Mouse (Mus musculus): ENCODE measurements around the gene Fgr. TPM values are rescaled to one million over a fixed set of nuclear protein-coding genes. Genes with fewer than 3 reads are reported as not detected.
"Not testable (repeated sequence)": the region's sequence is repeated elsewhere in the genome, so short reads cannot be mapped to it uniquely, and the experiment has no call there.

The Fgr gene
- polyA plus RNA-seq, 1 experiment from 2014 or later: 0.45 TPM

DNA sequence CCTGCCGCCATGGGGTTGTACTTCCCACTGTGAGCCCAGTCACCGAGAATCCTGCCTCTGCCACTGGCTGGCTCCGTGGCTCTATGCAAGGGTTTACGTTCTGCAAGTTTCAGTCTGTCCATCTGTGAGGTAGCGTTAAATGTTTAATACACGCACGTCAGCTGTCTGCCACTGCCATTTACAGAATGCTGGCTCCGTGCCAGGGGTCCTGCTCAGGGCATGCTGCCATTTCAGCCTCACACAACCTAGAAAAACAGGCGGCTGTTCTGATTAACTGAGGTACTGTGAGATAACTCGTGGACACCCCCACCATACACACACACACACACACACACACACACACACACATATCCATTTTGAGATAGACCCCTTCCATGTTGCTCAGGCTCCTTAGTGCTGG, 29.0 kb downstream of the Fgr start:
- H3K9me3 ChIP-seq (ENCODE audit: control insufficient read depth, low read length): no peaks in the 10 kb centered on the region
- H3K9ac ChIP-seq (ENCODE audit: low read depth, low read length): no peak overlapping the region
- H3K4me3 ChIP-seq (ENCODE audit: low read length): no peak overlapping the region
- peaks cover 6% of the 10 kb centered on the region for H3K4me1 ChIP-seq (ENCODE audit: control insufficient read depth, insufficient read depth, low read length)
- ATAC-seq (ENCODE audit: low FRiP score, low TSS enrichment): no peak
- no peak overlapping the region for H3K27ac ChIP-seq (ENCODE audit: low read depth, low read length)
- no peaks in the 10 kb centered on the region for H3K27me3 ChIP-seq (ENCODE audit: control insufficient read depth, insufficient read depth, low read length)
- no peak overlapping the region for H3K4me2 ChIP-seq (replicated peaks; ENCODE audit: low read depth, low read length)
- no peaks in the 10 kb centered on the region for H3K36me3 ChIP-seq (ENCODE audit: control insufficient read depth, insufficient read depth, low read length)
- 48% methylated on average over 10 of the region's 10 CpGs for WGBS

DNA sequence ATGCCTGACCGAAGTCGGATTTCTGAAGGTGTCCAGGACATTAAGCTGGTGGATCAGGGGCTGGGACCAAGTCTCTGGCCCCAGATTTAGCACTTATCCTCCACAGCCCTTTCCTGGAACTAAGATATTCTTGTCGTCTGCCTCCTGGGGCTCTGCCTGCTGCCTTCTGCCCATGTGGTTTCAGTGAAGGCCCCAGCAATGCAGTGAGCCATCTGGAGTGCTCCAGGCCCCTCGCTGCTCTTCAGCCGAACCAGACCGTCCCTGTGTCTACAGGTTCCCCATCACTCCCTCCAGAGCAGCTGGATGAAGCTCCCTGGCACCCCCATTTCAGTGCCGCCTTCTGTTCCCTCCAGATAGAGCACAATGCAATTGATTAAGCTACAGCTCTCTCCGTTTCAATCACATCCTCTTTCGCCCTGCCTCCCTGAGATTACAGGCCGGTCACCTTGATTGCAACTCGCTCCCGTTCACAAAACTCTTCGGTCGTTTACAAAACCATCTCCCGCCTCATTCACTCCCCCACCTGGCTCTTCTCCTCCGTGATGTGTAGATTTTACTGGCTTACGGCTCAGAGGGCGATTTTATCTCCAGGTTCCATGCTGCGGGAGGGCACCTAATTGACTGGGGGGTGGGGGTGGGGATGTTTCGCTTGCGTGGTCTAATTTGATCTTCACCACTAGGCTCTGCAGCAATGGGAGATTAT, 29.6 kb downstream of the Fgr start:
- Histone ChIP-seq H3K4me2 (replicated peaks; ENCODE audit: low read depth, low read length) (no peak overlapping the region), H3K36me3 (ENCODE audit: control insufficient read depth, insufficient read depth, low read length) (no peaks in the 10 kb centered on the region), H3K9me3 (ENCODE audit: control insufficient read depth, low read length) (no peaks in the 10 kb centered on the region), H3K27me3 (ENCODE audit: control insufficient read depth, insufficient read depth, low read length) (no peaks in the 10 kb centered on the region), H3K4me1 (ENCODE audit: control insufficient read depth, insufficient read depth, low read length) (peaks cover 11% of the 10 kb centered on the region), H3K4me3 (ENCODE audit: low read length) (no peak overlapping the region), H3K27ac (ENCODE audit: low read depth, low read length) (no peak overlapping the region), H3K9ac (ENCODE audit: low read depth, low read length) (no peak overlapping the region)
- ATAC-seq (ENCODE audit: low FRiP score, low TSS enrichment): no peak
- 38% methylated on average over 21 of the region's 21 CpGs for WGBS

DNA sequence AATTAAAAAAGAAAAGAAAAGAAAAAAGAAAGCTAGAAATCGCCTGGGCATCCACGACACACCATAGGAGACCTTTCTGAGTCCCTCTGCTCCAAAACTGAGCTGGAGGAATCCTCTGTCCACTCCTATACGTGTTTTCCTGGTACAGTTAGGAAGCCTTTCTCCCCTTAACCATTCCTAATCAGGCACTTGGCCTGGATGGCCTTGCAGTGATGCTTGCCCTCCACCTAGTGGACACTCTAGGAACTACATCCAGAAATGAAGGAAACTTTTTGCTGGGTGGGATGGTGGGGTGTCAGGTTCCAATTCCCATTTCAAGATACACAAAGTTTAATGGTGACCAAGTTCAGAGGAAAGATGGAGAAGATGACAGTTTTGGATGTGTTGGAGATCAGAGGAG, 31.3 kb downstream of the Fgr start:
- Histone ChIP-seq H3K9ac (ENCODE audit: low read depth, low read length) (no peak overlapping the region), H3K4me1 (ENCODE audit: control insufficient read depth, insufficient read depth, low read length) (peaks cover 11% of the 10 kb centered on the region), H3K27me3 (ENCODE audit: control insufficient read depth, insufficient read depth, low read length) (no peaks in the 10 kb centered on the region), H3K36me3 (ENCODE audit: control insufficient read depth, insufficient read depth, low read length) (no peaks in the 10 kb centered on the region), H3K9me3 (ENCODE audit: control insufficient read depth, low read length) (no peaks in the 10 kb centered on the region), H3K27ac (ENCODE audit: low read depth, low read length) (no peak overlapping the region), H3K4me2 (replicated peaks; ENCODE audit: low read depth, low read length) (no peak overlapping the region), H3K4me3 (ENCODE audit: low read length) (no peak overlapping the region)
- ATAC-seq (ENCODE audit: low FRiP score, low TSS enrichment): peak; percentile 34; the same call in 1 of the 2 replicates
- 7% methylated on average over 3 of the region's 3 CpGs for WGBS

DNA sequence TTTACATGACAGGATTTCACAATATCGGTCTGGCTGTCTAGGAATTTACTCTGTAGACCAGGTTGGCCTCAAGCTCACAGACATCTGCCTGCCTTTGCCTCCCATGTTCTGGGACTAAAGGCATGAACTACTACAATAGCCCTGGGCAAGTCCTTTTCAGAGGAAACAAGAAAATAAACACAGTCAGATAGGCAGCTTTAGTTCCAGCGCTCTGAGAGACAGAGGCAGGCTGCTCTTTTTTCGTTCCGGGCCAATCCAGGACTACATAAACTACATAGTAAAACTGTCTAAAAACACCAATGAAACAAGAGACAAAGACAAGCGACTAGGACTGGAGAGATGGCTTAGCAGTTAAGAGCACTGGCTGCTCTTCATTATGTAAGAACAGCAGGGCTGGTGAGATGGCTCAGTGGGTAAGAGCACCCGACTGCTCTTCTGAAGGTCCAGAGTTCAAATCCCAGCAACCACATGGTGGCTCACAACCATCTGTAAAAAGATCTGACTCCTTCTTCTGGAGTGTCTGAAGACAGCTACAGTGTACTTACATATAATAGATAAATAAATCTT, 32.1 kb downstream of the Fgr start:
- WGBS: 32% methylated on average over 6 of the region's 6 CpGs
- H3K4me2 ChIP-seq (replicated peaks; ENCODE audit: low read depth, low read length); ATAC-seq (ENCODE audit: low FRiP score, low TSS enrichment); H3K27ac ChIP-seq (ENCODE audit: low read depth, low read length); H3K27me3 ChIP-seq (ENCODE audit: control insufficient read depth, insufficient read depth, low read length); H3K4me3 ChIP-seq (ENCODE audit: low read length); H3K9ac ChIP-seq (ENCODE audit: low read depth, low read length); H3K9me3 ChIP-seq (ENCODE audit: control insufficient read depth, low read length); H3K36me3 ChIP-seq (ENCODE audit: control insufficient read depth, insufficient read depth, low read length): not testable (repeated sequence)
- H3K4me1 ChIP-seq (ENCODE audit: control insufficient read depth, insufficient read depth, low read length): peaks cover 14% of the 10 kb centered on the region

DNA sequence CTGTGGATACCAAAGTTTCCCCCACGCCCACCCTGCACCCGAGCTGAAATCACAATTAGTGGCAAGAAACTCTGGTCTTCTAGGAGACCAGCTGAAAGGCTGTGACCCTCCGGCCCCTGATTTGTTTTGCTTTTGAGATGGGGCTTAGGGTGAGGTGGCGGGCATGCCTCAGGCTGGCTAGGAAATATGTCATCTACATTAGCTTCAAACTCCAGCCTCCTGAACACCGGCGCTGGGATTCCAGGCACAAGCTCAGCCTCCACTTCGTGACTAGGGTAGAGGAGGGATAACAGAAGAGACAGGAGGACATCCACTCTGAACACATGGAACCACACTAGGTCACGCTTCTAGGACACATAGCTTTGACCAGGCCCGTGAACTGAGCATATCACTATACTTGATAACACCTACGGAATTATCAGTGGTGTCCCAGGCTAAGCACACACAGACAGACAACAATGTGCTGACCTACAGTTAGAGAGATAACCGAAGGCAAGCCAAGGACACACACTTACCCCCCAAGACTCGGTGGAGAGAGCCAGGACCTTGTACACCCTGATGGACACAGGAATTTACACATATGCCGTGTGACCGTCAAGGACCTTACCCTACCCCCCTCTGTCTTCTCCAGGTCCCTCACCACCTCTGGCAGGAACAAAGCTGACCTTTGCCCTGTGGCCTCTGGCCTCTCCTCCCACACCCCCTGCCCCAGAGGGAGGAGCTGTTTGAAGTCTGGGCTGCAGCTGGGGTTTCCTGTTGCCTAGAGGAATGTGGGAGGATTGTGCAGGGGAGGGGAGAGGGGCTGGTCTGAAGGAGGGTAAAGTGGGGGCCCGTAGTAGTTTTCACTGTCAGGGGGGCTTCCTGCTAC, 33.9 kb downstream of the Fgr start:
- H3K27ac ChIP-seq (ENCODE audit: low read depth, low read length): peak overlapping the region; percentile 37; the same call in 1 of the 2 replicates
- H3K9me3 ChIP-seq (ENCODE audit: control insufficient read depth, low read length): no peaks in the 10 kb centered on the region
- H3K27me3 ChIP-seq (ENCODE audit: control insufficient read depth, insufficient read depth, low read length): no peaks in the 10 kb centered on the region
- H3K4me3 ChIP-seq (ENCODE audit: low read length): no peak overlapping the region
- no peaks in the 10 kb centered on the region for H3K36me3 ChIP-seq (ENCODE audit: control insufficient read depth, insufficient read depth, low read length)
- ATAC-seq (ENCODE audit: low FRiP score, low TSS enrichment): no peak
- peaks cover 14% of the 10 kb centered on the region for H3K4me1 ChIP-seq (ENCODE audit: control insufficient read depth, insufficient read depth, low read length)
- H3K9ac ChIP-seq (ENCODE audit: low read depth, low read length): no peak overlapping the region
- 13% methylated on average over 15 of the region's 15 CpGs for WGBS
- H3K4me2 ChIP-seq (replicated peaks; ENCODE audit: low read depth, low read length): no peak overlapping the region

DNA sequence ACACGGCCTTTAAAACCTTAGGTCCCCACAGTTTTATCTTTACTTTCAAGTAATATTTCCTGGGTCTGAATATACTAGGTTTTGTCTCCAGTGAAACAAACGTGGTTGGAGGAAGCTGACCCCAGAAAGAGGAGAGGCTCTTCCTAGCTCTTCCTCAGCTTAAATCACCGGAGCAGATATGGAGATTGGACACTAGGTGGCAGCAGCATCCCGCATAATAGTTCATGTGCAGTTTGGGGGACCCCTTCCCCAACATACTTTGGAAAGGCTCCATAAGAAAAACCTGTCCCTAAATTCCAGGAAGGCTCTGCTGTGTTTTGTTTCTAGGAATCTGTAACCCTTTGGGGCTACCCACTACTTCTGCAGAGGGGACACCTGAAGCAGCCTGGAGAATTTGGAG, 35.2 kb downstream of the Fgr start:
- WGBS: 3% methylated on average over 4 of the region's 4 CpGs
- H3K9me3 ChIP-seq (ENCODE audit: control insufficient read depth, low read length): no peaks in the 10 kb centered on the region

DNA sequence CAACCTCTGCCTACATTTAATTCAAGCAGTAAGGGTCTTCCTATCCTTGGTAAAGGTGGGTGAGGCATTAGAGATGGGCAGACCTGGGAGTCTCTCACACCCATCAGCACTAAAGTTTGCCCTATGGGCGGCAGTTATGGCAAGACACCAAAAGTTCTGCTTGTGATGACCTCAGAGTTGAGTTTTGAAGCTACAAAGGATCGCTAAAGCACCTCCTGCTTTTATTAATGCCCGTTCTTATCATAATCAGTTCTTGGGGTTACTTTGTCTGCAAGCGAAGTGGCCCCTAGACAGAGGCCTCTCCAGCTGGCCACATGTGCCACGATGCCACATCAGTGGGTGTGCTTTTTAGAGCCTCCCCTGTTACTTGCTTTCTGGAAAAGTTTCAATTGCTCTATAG, 35.8 kb downstream of the Fgr start:
- WGBS: 69% methylated on average over 5 of the region's 5 CpGs
- H3K9me3 ChIP-seq (ENCODE audit: control insufficient read depth, low read length): no peaks in the 10 kb centered on the region

More for the DNA sequence above, 35.2 kb downstream of the Fgr start:
- no peak overlapping the region for H3K27ac ChIP-seq (ENCODE audit: low read depth, low read length)
- no peaks in the 10 kb centered on the region for H3K36me3 ChIP-seq (ENCODE audit: control insufficient read depth, insufficient read depth, low read length)
- H3K4me1 ChIP-seq (ENCODE audit: control insufficient read depth, insufficient read depth, low read length): peaks cover 26% of the 10 kb centered on the region
- no peak overlapping the region for H3K4me3 ChIP-seq (ENCODE audit: low read length)
- no peak overlapping the region for H3K4me2 ChIP-seq (replicated peaks; ENCODE audit: low read depth, low read length)
- ATAC-seq (ENCODE audit: low FRiP score, low TSS enrichment): no peak
- H3K27me3 ChIP-seq (ENCODE audit: control insufficient read depth, insufficient read depth, low read length): no peaks in the 10 kb centered on the region
- no peak overlapping the region for H3K9ac ChIP-seq (ENCODE audit: low read depth, low read length)

DNA sequence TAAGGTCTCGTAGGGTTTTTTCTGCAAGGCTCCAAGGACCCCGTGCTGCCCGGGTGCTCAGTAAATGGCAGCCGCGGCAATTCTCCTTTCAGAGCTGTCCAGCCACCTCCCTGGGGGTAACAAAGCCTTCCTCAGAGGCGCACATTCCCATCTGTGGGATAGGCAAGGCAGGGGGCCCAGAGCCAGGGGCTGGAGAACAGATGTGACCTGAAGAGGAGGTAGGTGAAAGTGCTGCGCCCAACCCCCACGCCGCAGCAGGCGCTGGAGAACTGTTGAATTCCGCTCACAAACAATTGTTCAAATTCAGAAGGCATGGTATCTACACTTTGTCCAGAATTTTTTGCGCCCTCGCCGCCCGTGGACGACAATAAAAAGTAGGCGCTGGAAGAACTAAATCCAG, 36.7 kb downstream of the Fgr start:
- Histone ChIP-seq H3K4me2 (replicated peaks; ENCODE audit: low read depth, low read length) (peak overlapping the region; percentile 88), H3K27me3 (ENCODE audit: control insufficient read depth, insufficient read depth, low read length) (no peaks in the 10 kb centered on the region), H3K4me3 (ENCODE audit: low read length) (peak overlapping the region; percentile 98), H3K9me3 (ENCODE audit: control insufficient read depth, low read length) (no peaks in the 10 kb centered on the region), H3K36me3 (ENCODE audit: control insufficient read depth, insufficient read depth, low read length) (no peaks in the 10 kb centered on the region), H3K9ac (ENCODE audit: low read depth, low read length) (no peak overlapping the region), H3K4me1 (ENCODE audit: control insufficient read depth, insufficient read depth, low read length) (peaks cover 41% of the 10 kb centered on the region), H3K27ac (ENCODE audit: low read depth, low read length) (peak overlapping the region; percentile 98; the same call in 1 of the 2 replicates)
- ATAC-seq (ENCODE audit: low FRiP score, low TSS enrichment): no peak
- WGBS: 2% methylated on average over 17 of the region's 17 CpGs

More for the DNA sequence above, 35.8 kb downstream of the Fgr start:
- H3K4me2 ChIP-seq (replicated peaks; ENCODE audit: low read depth, low read length): no peak overlapping the region
- no peak for ATAC-seq (ENCODE audit: low FRiP score, low TSS enrichment)
- no peaks in the 10 kb centered on the region for H3K36me3 ChIP-seq (ENCODE audit: control insufficient read depth, insufficient read depth, low read length)
- H3K9ac ChIP-seq (ENCODE audit: low read depth, low read length): no peak overlapping the region
- H3K27ac ChIP-seq (ENCODE audit: low read depth, low read length): no peak overlapping the region
- peaks cover 32% of the 10 kb centered on the region for H3K4me1 ChIP-seq (ENCODE audit: control insufficient read depth, insufficient read depth, low read length)
- no peaks in the 10 kb centered on the region for H3K27me3 ChIP-seq (ENCODE audit: control insufficient read depth, insufficient read depth, low read length)
- no peak overlapping the region for H3K4me3 ChIP-seq (ENCODE audit: low read length)

Data from kidney, embryonic 14.5 days (tissue).